Mouse (Mus musculus): Measurements from ENCODE around the gene Zfp800. TPM values are rescaled to one million over a fixed set of nuclear protein-coding genes. Genes with fewer than 3 reads are reported as not detected.

The Zfp800 gene
- polyA plus RNA-seq, 1 experiment from 2014 or later: 27.1 TPM

DNA sequence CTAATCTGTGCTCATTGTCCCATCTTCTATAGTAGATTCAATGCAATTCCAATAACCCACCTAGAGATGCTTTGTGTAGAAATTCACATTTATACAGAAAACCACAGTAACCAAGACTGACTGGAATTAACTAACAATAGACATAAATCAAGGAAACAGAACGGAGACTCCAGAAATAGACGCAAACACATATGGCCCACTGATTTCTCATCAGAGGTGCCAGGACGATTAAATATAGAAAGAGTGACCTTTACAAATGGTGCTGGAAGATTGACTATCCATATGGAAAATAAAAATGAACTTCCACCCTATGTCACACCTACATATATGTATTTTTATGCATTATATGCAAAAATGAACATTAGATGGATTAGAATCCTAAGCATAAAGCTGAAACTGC, 65.3 kb downstream of the Zfp800 start:
- DNase-seq (no peak), ATAC-seq (ENCODE audit: low FRiP score, low TSS enrichment) (no peak)
- H3K27ac ChIP-seq (replicated peaks; ENCODE audit: low read depth, low read length): no peak overlapping the region
- 93% methylated on average over 3 of the region's 3 CpGs for WGBS
- no peaks in the 10 kb centered on the region for H3K27me3 ChIP-seq (ENCODE audit: control insufficient read depth, insufficient read depth, low read length)
- no peak overlapping the region for H3K4me2 ChIP-seq (ENCODE audit: low read length)
- peaks cover 8% of the 10 kb centered on the region; the same call in 1 of the 2 replicates for H3K4me1 ChIP-seq (ENCODE audit: control insufficient read depth, insufficient read depth, low read length)
- no peak overlapping the region for H3K4me3 ChIP-seq (replicated peaks; ENCODE audit: low read depth, low read length)
- no peaks in the 10 kb centered on the region for H3K9me3 ChIP-seq (ENCODE audit: control insufficient read depth, low read length)
- H3K36me3 ChIP-seq (ENCODE audit: control insufficient read depth, insufficient read depth, low read length): no peaks in the 10 kb centered on the region
- H3K9ac ChIP-seq (replicated peaks; ENCODE audit: low read length): no peak overlapping the region

DNA sequence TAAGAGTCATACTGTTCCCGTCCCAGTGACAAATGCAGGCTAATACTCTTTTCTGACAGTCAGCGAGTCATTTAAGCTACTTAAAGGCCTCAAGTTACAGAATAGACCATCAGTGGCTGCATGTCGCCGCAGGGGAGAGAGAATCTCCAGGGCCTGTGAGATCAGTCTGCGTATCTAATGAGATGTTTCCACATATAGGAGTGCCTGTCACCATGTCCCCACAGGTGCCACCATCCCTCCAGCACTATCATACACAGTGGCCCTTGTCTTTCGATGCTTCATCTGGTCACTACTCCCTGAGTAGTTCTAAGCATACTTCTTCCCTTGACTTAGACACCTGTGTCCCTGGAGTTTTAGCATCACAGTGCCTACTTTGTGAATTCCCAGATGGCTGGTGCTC, 68.0 kb downstream of the Zfp800 start:
- WGBS: 32% methylated on average over 6 of the region's 6 CpGs
- Histone ChIP-seq H3K4me2 (ENCODE audit: low read length) (no peak overlapping the region), H3K4me3 (replicated peaks; ENCODE audit: low read depth, low read length) (no peak overlapping the region), H3K27me3 (ENCODE audit: control insufficient read depth, insufficient read depth, low read length) (no peaks in the 10 kb centered on the region), H3K4me1 (ENCODE audit: control insufficient read depth, insufficient read depth, low read length) (peaks cover 8% of the 10 kb centered on the region; the same call in 1 of the 2 replicates), H3K27ac (replicated peaks; ENCODE audit: low read depth, low read length) (no peak overlapping the region), H3K36me3 (ENCODE audit: control insufficient read depth, insufficient read depth, low read length) (no peaks in the 10 kb centered on the region), H3K9ac (replicated peaks; ENCODE audit: low read length) (no peak overlapping the region), H3K9me3 (ENCODE audit: control insufficient read depth, low read length) (no peaks in the 10 kb centered on the region)
- peak; percentile 29 for DNase-seq
- peak; percentile 17; the same call in 1 of the 2 replicates for ATAC-seq (ENCODE audit: low FRiP score, low TSS enrichment)

DNA sequence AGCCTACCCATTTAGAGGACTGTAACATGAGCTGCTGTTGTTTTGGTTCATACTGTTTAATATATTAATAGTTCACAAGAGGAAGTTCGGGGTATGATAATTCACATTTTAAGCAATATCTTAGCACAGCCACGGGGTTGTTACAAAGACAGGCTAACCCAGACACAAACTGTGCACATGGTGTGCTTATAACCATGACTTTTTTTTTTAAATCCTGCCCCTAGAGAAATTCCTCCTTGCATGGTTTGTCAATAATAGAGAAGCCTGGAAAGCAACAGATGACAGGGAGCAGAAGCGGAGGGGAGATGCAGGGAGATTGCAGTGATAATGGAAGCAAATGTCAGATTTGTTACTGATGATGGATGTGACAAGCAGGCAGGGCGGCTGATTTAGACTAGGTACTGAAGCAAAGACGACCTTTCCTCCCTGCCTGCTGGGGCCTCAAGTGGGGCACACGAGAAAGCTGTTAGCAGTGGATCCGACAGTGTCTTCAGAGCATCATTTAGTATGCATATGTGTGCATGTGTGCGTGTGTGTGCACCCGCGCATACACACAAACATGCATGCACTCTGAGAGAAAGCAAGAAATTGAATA, 68.7 kb downstream of the Zfp800 start:
- Histone ChIP-seq H3K4me1 (ENCODE audit: control insufficient read depth, insufficient read depth, low read length) (peaks cover 8% of the 10 kb centered on the region; the same call in 1 of the 2 replicates), H3K4me3 (replicated peaks; ENCODE audit: low read depth, low read length) (no peak overlapping the region), H3K27ac (replicated peaks; ENCODE audit: low read depth, low read length) (no peak overlapping the region), H3K27me3 (ENCODE audit: control insufficient read depth, insufficient read depth, low read length) (no peaks in the 10 kb centered on the region), H3K4me2 (ENCODE audit: low read length) (peak overlapping the region; percentile 30; the same call in 1 of the 2 replicates), H3K9me3 (ENCODE audit: control insufficient read depth, low read length) (no peaks in the 10 kb centered on the region), H3K9ac (replicated peaks; ENCODE audit: low read length) (no peak overlapping the region), H3K36me3 (ENCODE audit: control insufficient read depth, insufficient read depth, low read length) (no peaks in the 10 kb centered on the region)
- peak; percentile 47 for DNase-seq
- 38% methylated on average over 10 of the region's 10 CpGs for WGBS
- no peak; the same call in 1 of the 2 replicates for ATAC-seq (ENCODE audit: low FRiP score, low TSS enrichment)

DNA sequence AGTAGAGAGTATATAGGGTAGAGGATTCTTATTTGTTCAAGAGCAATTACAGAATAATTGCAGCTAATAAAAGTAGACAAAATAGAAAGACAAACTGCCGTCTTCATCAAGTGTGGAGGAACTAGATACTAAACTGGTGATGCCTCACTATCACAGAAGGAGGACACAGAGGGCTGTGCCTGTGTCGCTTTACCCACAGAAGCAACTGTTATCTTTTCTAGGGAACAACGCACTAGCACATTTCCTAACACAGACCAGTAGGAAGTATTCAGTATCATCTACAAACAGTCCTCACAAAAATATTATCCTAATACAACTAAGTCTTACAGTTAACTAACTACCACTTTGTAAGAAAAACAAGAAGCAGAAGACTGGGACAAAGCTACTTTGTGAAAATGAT, 71.1 kb downstream of the Zfp800 start:
- no peak overlapping the region for H3K4me3 ChIP-seq (replicated peaks; ENCODE audit: low read depth, low read length)
- H3K9me3 ChIP-seq (ENCODE audit: control insufficient read depth, low read length): no peaks in the 10 kb centered on the region
- ATAC-seq (ENCODE audit: low FRiP score, low TSS enrichment): no peak
- peaks cover 8% of the 10 kb centered on the region; the same call in 1 of the 2 replicates for H3K4me1 ChIP-seq (ENCODE audit: control insufficient read depth, insufficient read depth, low read length)
- H3K36me3 ChIP-seq (ENCODE audit: control insufficient read depth, insufficient read depth, low read length): no peaks in the 10 kb centered on the region
- WGBS: 93% methylated on average over 3 of the region's 3 CpGs
- H3K4me2 ChIP-seq (ENCODE audit: low read length): no peak overlapping the region
- H3K27ac ChIP-seq (replicated peaks; ENCODE audit: low read depth, low read length): no peak overlapping the region
- no peak for DNase-seq
- no peak overlapping the region for H3K9ac ChIP-seq (replicated peaks; ENCODE audit: low read length)
- no peaks in the 10 kb centered on the region for H3K27me3 ChIP-seq (ENCODE audit: control insufficient read depth, insufficient read depth, low read length)

DNA sequence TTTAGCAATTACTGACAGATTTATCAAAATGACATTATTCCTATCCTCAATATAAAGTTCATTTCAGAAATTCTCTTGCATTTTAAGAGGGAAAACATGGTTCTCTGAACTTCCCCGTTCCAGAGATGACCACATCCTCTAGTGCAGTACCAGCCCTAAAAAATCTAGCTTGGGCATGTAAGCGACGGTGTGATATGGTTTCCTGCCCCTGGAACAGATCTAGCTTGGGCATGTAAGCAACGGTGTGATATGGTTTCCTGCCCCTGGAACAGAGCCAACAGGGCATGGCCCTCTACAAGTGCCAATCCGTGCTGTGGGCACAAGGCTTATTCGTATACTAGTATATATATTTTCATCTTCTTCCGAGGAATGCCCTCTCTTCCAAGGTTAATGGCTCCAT, 75.4 kb downstream of the Zfp800 start:
- no peak for ATAC-seq (ENCODE audit: low FRiP score, low TSS enrichment)
- no peak overlapping the region for H3K4me2 ChIP-seq (ENCODE audit: low read length)
- no peaks in the 10 kb centered on the region for H3K27me3 ChIP-seq (ENCODE audit: control insufficient read depth, insufficient read depth, low read length)
- H3K27ac ChIP-seq (replicated peaks; ENCODE audit: low read depth, low read length): no peak overlapping the region
- H3K4me1 ChIP-seq (ENCODE audit: control insufficient read depth, insufficient read depth, low read length): no peaks in the 10 kb centered on the region
- DNase-seq: no peak
- H3K9ac ChIP-seq (replicated peaks; ENCODE audit: low read length): no peak overlapping the region
- H3K4me3 ChIP-seq (replicated peaks; ENCODE audit: low read depth, low read length): no peak overlapping the region
- no peaks in the 10 kb centered on the region for H3K36me3 ChIP-seq (ENCODE audit: control insufficient read depth, insufficient read depth, low read length)
- no peaks in the 10 kb centered on the region for H3K9me3 ChIP-seq (ENCODE audit: control insufficient read depth, low read length)
- 95% methylated on average over 7 of the region's 7 CpGs for whole genome bisulfite sequencing

DNA sequence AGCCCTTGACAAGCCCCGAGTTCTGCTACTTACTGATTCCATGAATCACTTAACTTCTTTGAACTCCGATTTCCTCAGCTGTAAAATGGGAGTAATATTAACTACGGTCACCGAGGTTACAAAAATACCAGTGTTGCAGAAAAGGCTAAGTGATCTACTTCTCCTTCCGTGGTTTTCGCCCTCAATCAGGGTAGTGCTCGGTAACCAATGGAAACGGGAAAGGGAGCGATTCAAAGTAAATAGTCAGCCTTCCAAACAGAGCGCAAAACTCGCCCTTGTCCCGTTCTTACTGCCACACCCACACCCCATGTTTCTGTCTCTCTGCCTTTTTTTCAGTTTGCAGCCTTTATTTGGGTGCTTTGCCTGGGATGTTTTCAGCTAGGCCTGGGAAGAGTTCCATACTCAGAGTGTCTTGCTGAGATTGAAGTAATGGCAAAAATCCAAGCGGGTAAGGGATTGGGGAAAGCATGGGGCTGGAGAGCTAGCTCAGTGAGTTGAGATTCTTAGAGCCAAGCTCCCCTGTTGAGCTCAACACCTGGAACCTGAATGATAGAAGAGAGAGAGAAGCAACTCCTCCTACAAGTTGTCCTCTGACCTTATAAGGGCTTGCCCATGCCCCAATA, 78.0 kb downstream of the Zfp800 start:
- H3K27me3 ChIP-seq (ENCODE audit: control insufficient read depth, insufficient read depth, low read length): no peaks in the 10 kb centered on the region
- no peak overlapping the region for H3K27ac ChIP-seq (replicated peaks; ENCODE audit: low read depth, low read length)
- H3K4me2 ChIP-seq (ENCODE audit: low read length): no peak overlapping the region
- H3K4me3 ChIP-seq (replicated peaks; ENCODE audit: low read depth, low read length): no peak overlapping the region
- 81% methylated on average over 13 of the region's 13 CpGs for WGBS
- ATAC-seq (ENCODE audit: low FRiP score, low TSS enrichment) (no peak), DNase-seq (no peak)
- H3K4me1 ChIP-seq (ENCODE audit: control insufficient read depth, insufficient read depth, low read length): no peaks in the 10 kb centered on the region
- H3K9me3 ChIP-seq (ENCODE audit: control insufficient read depth, low read length): no peaks in the 10 kb centered on the region
- H3K9ac ChIP-seq (replicated peaks; ENCODE audit: low read length): no peak overlapping the region
- H3K36me3 ChIP-seq (ENCODE audit: control insufficient read depth, insufficient read depth, low read length): no peaks in the 10 kb centered on the region

DNA sequence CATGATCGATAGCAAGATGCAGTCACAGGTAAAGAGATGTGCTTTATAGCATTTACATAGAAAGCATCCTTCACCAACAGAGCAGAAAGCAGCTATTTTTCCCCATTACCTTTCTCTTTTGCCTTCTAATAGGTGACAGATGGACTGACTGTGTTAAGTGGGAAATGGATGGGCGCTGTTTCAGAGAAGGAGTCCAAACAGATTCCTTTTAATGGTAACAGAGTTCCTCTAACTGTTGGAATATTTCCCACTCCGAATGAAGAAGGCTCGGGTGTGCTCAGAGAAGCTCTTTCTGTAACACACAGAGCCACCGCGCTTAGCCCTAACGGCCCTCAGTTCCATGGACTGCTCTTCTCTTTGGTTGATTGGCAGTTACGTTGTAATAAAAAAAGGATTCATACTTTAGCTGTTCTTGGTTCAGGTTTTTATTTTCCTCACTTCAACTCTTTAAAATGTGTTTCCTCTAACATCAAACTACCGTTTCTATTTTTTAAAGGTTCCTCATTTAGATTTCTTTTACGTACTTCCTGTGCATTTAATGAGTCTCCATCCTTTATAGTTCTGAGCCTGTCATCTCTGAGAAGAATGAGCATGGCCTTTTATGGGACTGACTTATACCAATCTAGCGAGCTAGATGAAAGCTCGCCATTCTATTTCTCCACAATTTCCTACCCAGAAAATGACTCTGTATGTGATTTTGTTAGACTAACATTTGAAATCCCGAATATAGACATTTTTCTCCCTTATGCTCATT, 78.8 kb downstream of the Zfp800 start:
- no peak for DNase-seq
- H3K9me3 ChIP-seq (ENCODE audit: control insufficient read depth, low read length): no peaks in the 10 kb centered on the region
- H3K36me3 ChIP-seq (ENCODE audit: control insufficient read depth, insufficient read depth, low read length): no peaks in the 10 kb centered on the region
- no peak overlapping the region for H3K9ac ChIP-seq (replicated peaks; ENCODE audit: low read length)
- H3K4me1 ChIP-seq (ENCODE audit: control insufficient read depth, insufficient read depth, low read length): no peaks in the 10 kb centered on the region
- no peak for ATAC-seq (ENCODE audit: low FRiP score, low TSS enrichment)
- no peak overlapping the region for H3K4me3 ChIP-seq (replicated peaks; ENCODE audit: low read depth, low read length)
- no peak overlapping the region for H3K4me2 ChIP-seq (ENCODE audit: low read length)
- no peak overlapping the region for H3K27ac ChIP-seq (replicated peaks; ENCODE audit: low read depth, low read length)
- 84% methylated on average over 13 of the region's 13 CpGs for WGBS
- H3K27me3 ChIP-seq (ENCODE audit: control insufficient read depth, insufficient read depth, low read length): no peaks in the 10 kb centered on the region

DNA sequence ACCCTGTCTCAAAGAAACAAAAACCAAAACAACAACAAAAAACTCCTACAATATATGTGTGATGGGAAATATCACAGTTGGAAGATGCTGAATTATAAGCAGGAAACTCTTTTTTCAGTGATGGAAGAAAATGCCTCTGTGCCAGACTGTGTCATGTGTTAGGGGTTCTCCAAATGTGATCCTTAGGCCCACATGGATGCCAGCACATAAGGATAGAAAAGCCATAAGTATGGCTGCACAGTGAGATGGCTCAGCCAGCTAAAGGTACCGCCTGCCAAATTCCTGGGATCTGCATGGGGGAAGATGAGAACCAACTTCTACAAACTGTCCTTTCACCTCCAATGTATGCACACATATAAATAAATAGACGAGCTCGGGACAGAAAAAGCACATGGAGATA, 82.6 kb downstream of the Zfp800 start:
- DNase-seq (no peak), ATAC-seq (ENCODE audit: low FRiP score, low TSS enrichment) (no peak)
- WGBS: 95% methylated on average over 3 of the region's 3 CpGs
- H3K4me2 ChIP-seq (ENCODE audit: low read length): no peak overlapping the region
- no peaks in the 10 kb centered on the region for H3K4me1 ChIP-seq (ENCODE audit: control insufficient read depth, insufficient read depth, low read length)
- H3K27ac ChIP-seq (replicated peaks; ENCODE audit: low read depth, low read length): no peak overlapping the region
- H3K27me3 ChIP-seq (ENCODE audit: control insufficient read depth, insufficient read depth, low read length): no peaks in the 10 kb centered on the region
- no peaks in the 10 kb centered on the region for H3K36me3 ChIP-seq (ENCODE audit: control insufficient read depth, insufficient read depth, low read length)
- H3K9me3 ChIP-seq (ENCODE audit: control insufficient read depth, low read length): no peaks in the 10 kb centered on the region
- H3K4me3 ChIP-seq (replicated peaks; ENCODE audit: low read depth, low read length): no peak overlapping the region
- H3K9ac ChIP-seq (replicated peaks; ENCODE audit: low read length): no peak overlapping the region

All from midbrain, embryonic 14.5 days (tissue).